Mouse (Mus musculus): ENCODE results near the gene Auts2.

GRCm38 (mm10) chr5:132442948-132443347, 100.2 kb downstream of the Auts2 start:
- no peak for TF ChIP-seq CTCF (IDR thresholded peaks at IDR 0.05; ENCODE audit: insufficient read depth, low read length)
- no peak for TF ChIP-seq POLR2A (IDR thresholded peaks at IDR 0.05; ENCODE audit: borderline replicate concordance, extremely low read depth, low read depth, low read length)

Measured in lung, adult 2 months (tissue).